Mouse (Mus musculus) small intestine, adult 2 months (tissue): Measurements from ENCODE around the gene Rec8.

Source experiments
- CTCF ChIP-seq: fragments of 200-500 bp; IDR thresholded peaks from 2 replicates; pipeline ENCODE4 v1.5.1; 2012; ENCODE audit warnings: low read depth, mild to moderate bottlenecking, control low read depth, inconsistent platforms, low read length, moderate library complexity, mixed read lengths; ENCODE audit not compliant: insufficient replicate concordance, insufficient read length; ENCODE audit errors: extremely low read depth
- POLR2A ChIP-seq: fragments of 200-500 bp; IDR thresholded peaks from 2 replicates; pipeline ENCODE4 v1.6.1; 2012; ENCODE audit warnings: low read depth, mild to moderate bottlenecking, control low read depth, inconsistent platforms, low read length, moderate library complexity

DNA sequence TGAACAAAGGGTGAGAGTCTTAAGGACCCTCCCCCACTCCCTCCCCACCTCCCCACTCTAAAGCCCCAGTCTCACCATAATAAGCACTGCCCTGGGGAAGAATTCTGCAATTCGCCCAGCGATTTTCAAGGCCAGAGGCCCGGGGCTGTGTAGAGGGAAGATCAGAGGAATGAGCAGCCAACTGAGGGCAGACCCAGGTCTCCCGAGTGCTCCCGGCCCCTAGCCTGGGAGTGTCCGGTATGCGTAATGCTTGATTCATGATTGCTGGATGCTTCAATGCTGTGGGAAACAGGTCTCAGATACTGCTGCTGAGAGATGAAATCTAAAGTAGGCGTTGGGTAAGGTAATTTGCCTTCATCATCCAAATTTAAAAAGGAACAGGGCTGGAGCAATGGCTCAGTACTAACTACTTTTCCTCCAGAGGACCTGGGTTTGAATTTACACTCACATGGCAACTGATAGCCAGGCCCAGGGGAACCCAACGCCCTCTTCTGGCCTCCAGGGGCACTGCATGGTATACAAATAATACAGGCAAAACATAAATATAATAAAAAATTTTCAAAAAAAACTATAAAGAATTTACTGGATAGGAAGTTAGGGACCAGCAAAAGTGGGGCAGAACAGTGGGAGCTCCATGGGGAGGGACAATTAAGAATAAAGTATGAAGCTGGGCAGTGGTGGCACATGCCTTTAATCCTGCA lies 35.7 kb upstream of the Rec8 start:
- TF ChIP-seq CTCF (peak; percentile 72; the same call in 1 of the 2 replicates), POLR2A (no peak)
